Mouse (Mus musculus): ENCODE data around the gene Cebpa.

Gene Cebpa

GRCm38 (mm10) chr7:35150860-35151259 lies 31.8 kb downstream of the Cebpa start:
- DNase-seq = no peak

- DNase-seq = no peak
Observed at GRCm38 (mm10) chr7:35154449-35154848, 35.4 kb downstream of the Cebpa start.

GRCm38 (mm10) chr7:35156561-35157477 lies 37.7 kb downstream of the Cebpa start:
- DNase-seq = no peak

- DNase-seq = no peak
Observed at GRCm38 (mm10) chr7:35157512-35157911, 38.4 kb downstream of the Cebpa start.

GRCm38 (mm10) chr7:35162443-35162842 lies 43.4 kb downstream of the Cebpa start:
- DNase-seq = no peak

- DNase-seq = no peak
Observed at GRCm38 (mm10) chr7:35163600-35163999, 44.5 kb downstream of the Cebpa start.

- no peak for DNase-seq
Observed at GRCm38 (mm10) chr7:35164131-35164530, 45.0 kb downstream of the Cebpa start.

GRCm38 (mm10) chr7:35166988-35167387 lies 47.9 kb downstream of the Cebpa start:
- no peak for DNase-seq

- DNase-seq = no peak
Observed at GRCm38 (mm10) chr7:35167925-35168324, 48.8 kb downstream of the Cebpa start.

- DNase-seq = peak; percentile 93
Observed at GRCm38 (mm10) chr7:35169341-35169740, 50.2 kb downstream of the Cebpa start.

Measured in right cerebral cortex, postnatal 14 days (tissue).